Mouse (Mus musculus): ENCODE measurements around the gene Zfp40. TPM values are rescaled to one million over a fixed set of nuclear protein-coding genes. Genes with fewer than 3 reads are reported as not detected.

The Zfp40 gene
- polyA plus RNA-seq (2015; fragmentation: Nextera tagmentation; extraction: Ambion mirVana): 8.0 and 8.4 TPM in 2 replicates

DNA sequence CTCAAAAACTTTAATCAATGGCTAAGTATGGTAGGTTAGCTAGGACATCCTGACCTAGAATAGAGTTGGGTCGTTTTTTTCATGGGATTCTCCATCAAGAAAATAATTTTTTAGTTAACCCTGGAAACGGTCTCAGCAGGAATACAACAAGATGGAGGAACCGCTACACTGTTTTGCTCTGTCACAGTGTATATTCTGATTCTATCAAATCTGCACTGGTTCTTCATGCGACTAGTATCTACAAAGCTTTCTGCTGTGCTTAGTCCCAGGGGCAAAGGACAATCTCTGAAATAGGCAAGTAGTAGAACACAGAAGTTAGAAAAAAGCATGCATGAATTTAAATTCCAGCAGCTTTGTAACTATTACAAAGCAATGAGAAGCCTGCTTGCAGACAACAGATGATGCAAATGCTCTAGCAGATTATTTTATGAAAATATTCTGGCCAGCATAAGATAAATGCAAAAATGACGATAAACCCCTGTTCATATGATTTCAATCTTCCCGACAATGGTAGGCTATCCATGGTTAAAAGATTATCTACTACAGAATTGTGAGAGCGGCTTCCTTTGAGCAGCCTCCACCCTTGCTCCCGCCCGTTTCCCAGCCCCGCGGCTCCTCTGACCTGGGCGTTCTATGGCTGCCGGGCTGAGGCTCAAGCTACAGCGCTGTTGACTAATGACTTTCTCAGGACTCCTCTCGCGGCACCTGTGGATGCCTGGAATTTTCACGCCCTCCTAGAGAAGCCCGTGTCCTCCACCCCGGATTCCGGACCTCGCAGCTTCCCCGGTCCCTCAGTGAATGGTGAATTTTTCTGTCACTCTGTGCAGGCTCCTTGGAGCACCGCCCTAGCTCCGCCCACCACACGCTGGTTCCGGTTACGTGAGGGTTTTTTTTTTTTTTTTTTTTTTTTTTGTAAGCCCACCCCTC lies at the start of gene Zfp40:
Gene Zfp40 (minus strand): TSS at position 800 of the 927 bp plus-strand sequence.
- peak; percentile 91 for DNase-seq (ENCODE audit: low spot score)

DNA sequence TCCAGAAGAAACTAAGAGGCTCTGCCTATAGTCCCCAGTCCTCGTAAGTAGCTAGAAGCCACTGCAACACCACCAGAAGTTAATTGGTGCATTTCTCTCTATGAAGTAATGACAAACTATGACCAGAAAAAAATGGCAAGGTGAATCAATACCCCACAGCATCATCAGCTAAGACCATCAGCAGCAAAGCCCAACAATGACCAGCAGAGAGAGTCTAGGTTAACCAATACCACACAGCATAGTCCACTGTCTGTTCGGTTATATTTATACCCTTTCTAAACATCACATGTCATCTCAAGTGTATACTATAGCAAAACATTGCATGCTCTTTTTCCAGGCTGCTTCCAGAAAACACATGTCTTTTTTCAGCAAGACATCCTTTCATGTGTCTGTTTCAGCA lies 25.3 kb upstream of the Zfp40 start:
- DNase-seq (ENCODE audit: low spot score): no peak

DNA sequence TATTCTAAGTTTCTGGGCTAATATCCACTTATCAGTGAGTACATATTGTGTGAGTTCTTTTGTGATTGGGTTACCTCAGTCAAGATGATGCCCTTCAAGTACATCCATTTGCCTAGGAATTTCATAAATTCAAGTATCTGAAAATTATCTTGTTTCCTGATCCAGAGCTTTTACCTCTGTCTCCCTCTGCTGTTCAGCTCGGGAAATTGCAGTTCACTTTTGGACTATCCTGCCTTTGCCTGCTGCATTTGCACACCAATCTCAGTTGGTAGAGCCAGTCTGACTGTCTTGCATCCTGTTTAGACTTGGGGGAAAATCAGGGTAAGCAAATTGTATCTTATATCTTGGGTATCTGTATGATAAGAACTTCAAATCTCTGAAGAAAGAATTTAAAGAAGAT lies 6.8 kb upstream of the Zfp40 start:
- peak; percentile 16 for DNase-seq (ENCODE audit: low spot score)

DNA sequence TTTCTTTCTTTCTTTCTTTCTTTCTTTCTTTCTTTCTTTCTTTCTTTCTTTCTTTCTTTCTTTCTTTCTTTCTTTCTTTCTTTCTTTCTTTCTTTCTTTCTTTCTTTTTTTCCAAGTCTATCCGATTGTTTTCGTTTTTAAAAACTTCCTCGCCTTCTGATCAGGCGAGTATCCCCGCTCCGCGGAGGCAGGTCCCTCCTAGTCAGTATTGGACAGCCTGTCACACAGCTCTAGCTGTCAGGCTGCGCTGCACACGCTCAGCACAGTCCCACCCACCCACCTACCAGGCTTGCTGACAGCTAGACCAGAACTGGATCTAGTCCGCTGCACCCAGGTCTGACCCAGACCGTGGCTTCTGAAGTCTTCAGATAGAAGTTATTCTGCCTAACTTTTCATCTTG lies 389 bp upstream of the Zfp40 start:
- DNase-seq (ENCODE audit: low spot score): peak; percentile 33

DNA sequence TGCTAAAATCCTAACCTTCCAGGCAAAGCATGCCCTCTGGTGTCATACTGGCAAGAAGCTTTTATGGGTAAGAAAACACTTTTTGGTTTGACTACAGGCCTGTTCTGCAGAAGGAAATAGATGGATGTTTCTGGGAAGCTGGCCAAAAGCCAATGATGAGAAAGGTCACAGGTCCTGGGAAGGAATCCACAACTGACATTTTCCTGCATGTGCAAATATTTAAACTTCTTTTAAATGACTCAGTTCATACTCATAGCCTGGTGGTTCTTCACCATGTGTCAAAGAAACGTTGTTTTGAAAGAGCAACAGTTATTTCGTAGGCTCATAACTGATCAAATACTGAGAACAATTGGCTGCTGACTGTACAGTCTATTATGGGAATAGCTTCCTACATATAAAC lies 5.4 kb downstream of the Zfp40 start:
- no peak for DNase-seq (ENCODE audit: low spot score)

Other genes with a start within 250 kb of the Zfp40 start
- not detected in 2 replicates for gene Vmn2r-ps130, start 132.1 kb downstream of the Zfp40 start, polyA plus RNA-seq (2015; fragmentation: Nextera tagmentation; extraction: Ambion mirVana)
- not detected in 2 replicates for gene Vmn2r114, start 119.3 kb upstream of the Zfp40 start, polyA plus RNA-seq (2015; fragmentation: Nextera tagmentation; extraction: Ambion mirVana)
- gene Vmn2r115, start 150.5 kb upstream of the Zfp40 start, polyA plus RNA-seq (2015; fragmentation: Nextera tagmentation; extraction: Ambion mirVana): not detected in 2 replicates
- gene Vmn2r116, start 191.4 kb upstream of the Zfp40 start, polyA plus RNA-seq (2015; fragmentation: Nextera tagmentation; extraction: Ambion mirVana): not detected in 2 replicates

Data from thymus, postnatal 0 days (tissue).